ENCODE assay signal across 12 mouse cellular contexts in genomic region chr2:44336720-44337354, GRCm38 (mm10).
DNase-seq lines count a peak whose midpoint lies in the region; ATAC-seq and TF ChIP-seq lines count a peak whose summit lies in the region.
"Had no signal": no experiment of that assay in that cellular context is flagged by ENCODE, and none has a peak within 500 bp of the region (broad histone marks: within the 10 kb centered on the region; RNA-seq: fewer than 3 reads in every experiment).

No protein-coding gene starts in this region.

- peaks cover 0 to 6% of the 10 kb centered on the region in 2 experiments; a peak in 2 of 4 replicates for H3K36me3 ChIP-seq in MEL (ENCODE audit: control insufficient read depth in 1 of 2, insufficient read depth in 2 of 2, low read length in 2 of 2)
- H3K36me3 ChIP-seq: embryonic facial prominence, embryonic 12.5 days; G1E; heart, embryonic 13.5 days; midbrain, embryonic 12.5 days had no signal

- ATAC-seq in megakaryocyte progenitor cell, adult 5-6 weeks (replicated peaks; ENCODE audit: poor library complexity), result peak; percentile 57

- no peak for DNase-seq in cerebellum, adult 2 months
- no peak for DNase-seq in cerebellum, adult 11 months
- peak; percentile 7 for DNase-seq in left cerebral cortex, postnatal 4 days
- no peak for DNase-seq in left cerebral cortex, postnatal 25 days (ENCODE audit: low spot score in 2 of 2)
- DNase-seq in MEL (ENCODE audit: low read depth, low spot score), result peak; percentile 61
- DNase-seq in spleen, postnatal 4 days (ENCODE audit: low spot score in 2 of 2), result no peak
- no peak for DNase-seq in heart, postnatal 36 days

- no peak for TF ChIP-seq POLR2A in cerebellum, adult 2 months (IDR thresholded peaks at IDR 0.05; ENCODE audit: borderline replicate concordance, insufficient read depth, low read length)
- no peak for TF ChIP-seq POLR2A in MEL (IDR thresholded peaks at IDR 0.05; ENCODE audit: control insufficient read depth in 1 of 2, insufficient read depth in 1 of 2, low read depth in 1 of 2, low read length in 2 of 2, poor library complexity in 1 of 2)

- peak; percentile 47 for TF ChIP-seq RAD21 in MEL (IDR thresholded peaks at IDR 0.05; ENCODE audit: low read depth, low read length)

- no peak for TF ChIP-seq EP300 in MEL (IDR thresholded peaks at IDR 0.05; ENCODE audit: low read depth in 1 of 2, low read length in 2 of 2)

- no peaks in the 10 kb centered on the region for H3K4me1 ChIP-seq in cerebellum, adult 2 months (ENCODE audit: control insufficient read depth, insufficient read depth, low read length)
- H3K4me1 ChIP-seq in MEL (ENCODE audit: control insufficient read depth in 1 of 2, insufficient read depth in 2 of 2, low read length in 2 of 2), result no peaks in the 10 kb centered on the region; a peak in 1 of 4 replicates
- H3K4me1 ChIP-seq: heart, embryonic 13.5 days; midbrain, embryonic 12.5 days had no signal

- no peaks in the 10 kb centered on the region for H3K79me2 ChIP-seq in MEL (ENCODE audit: control insufficient read depth, insufficient read depth, low read length, poor library complexity)

- no peak overlapping the region for H3K4me3 ChIP-seq in cerebellum, adult 2 months (replicated peaks; ENCODE audit: insufficient read depth, low read depth, low read length)
- H3K4me3 ChIP-seq in MEL (ENCODE audit: control insufficient read depth in 1 of 2, insufficient read depth in 1 of 2, low read depth in 2 of 2, low read length in 2 of 2), result no peak overlapping the region
- H3K4me3 ChIP-seq: embryonic facial prominence, embryonic 12.5 days; heart, embryonic 13.5 days; midbrain, embryonic 12.5 days had no signal

- intact Hi-C loops in left cerebral cortex, postnatal 4 days (cut with DNase I), result no loop called here
- intact Hi-C loops in left cerebral cortex, postnatal 25 days (cut with DNase I), result no loop called here
- intact Hi-C loops in heart, postnatal 36 days (cut with DNase I), result loop anchor here (10.0 kb wide), 1 partner anchor 238 kb away; no protein-coding TSS in a partner anchor

- no peaks in the 10 kb centered on the region for H3K9me3 ChIP-seq in MEL (replicated peaks; ENCODE audit: insufficient read depth, low read length)
- H3K9me3 ChIP-seq: embryonic facial prominence, embryonic 12.5 days; G1E; heart, embryonic 13.5 days; midbrain, embryonic 12.5 days had no signal

- no peaks in the 10 kb centered on the region; the same call in 1 of the 2 replicates for H3K27me3 ChIP-seq in cerebellum, adult 2 months (ENCODE audit: control insufficient read depth, insufficient read depth, low read length)
- no peaks in the 10 kb centered on the region for H3K27me3 ChIP-seq in MEL (ENCODE audit: control insufficient read depth in 1 of 2, insufficient read depth in 2 of 2, low read length in 2 of 2)
- H3K27me3 ChIP-seq: embryonic facial prominence, embryonic 12.5 days; heart, embryonic 13.5 days; midbrain, embryonic 12.5 days had no signal

- H3K9ac ChIP-seq in MEL (ENCODE audit: control insufficient read depth, low read depth, low read length, poor library complexity, severe bottlenecking), result no peak overlapping the region
- H3K9ac ChIP-seq: embryonic facial prominence, embryonic 12.5 days; heart, embryonic 13.5 days; midbrain, embryonic 12.5 days had no signal

- no peak overlapping the region for H3K27ac ChIP-seq in cerebellum, adult 2 months (ENCODE audit: insufficient read depth, low read length)
- H3K27ac ChIP-seq in MEL (ENCODE audit: control insufficient read depth, low read depth, low read length), result no peak overlapping the region
- H3K27ac ChIP-seq: embryonic facial prominence, embryonic 12.5 days; heart, embryonic 13.5 days; midbrain, embryonic 12.5 days had no signal

- WGBS in cerebellum, adult 2 months, result 73% methylated on average over 5 of the region's 5 CpGs

- peak; percentile 26; the same call in 1 of the 2 replicates for TF ChIP-seq CTCF in cerebellum, adult 2 months (IDR thresholded peaks at IDR 0.05; ENCODE audit: borderline replicate concordance, insufficient read depth, low read depth, low read length)
- TF ChIP-seq CTCF in MEL (IDR thresholded peaks at IDR 0.05 in 2 of 3, conservative IDR thresholded peaks at IDR 0.05 in 1 of 3; ENCODE audit: control insufficient read depth in 1 of 3, insufficient read depth in 1 of 3, low read depth in 2 of 3, low read length in 3 of 3, poor library complexity in 1 of 3, severe bottlenecking in 1 of 3), result peak; percentile 68 to 72 (median 71)

TF ChIP-seq in MEL, 35 proteins besides CTCF, POLR2A, EP300 and RAD21:
- TF ChIP-seq SMC3 (IDR thresholded peaks at IDR 0.05; ENCODE audit: low read depth, low read length) (peak; percentile 70), ZC3H11A (IDR thresholded peaks at IDR 0.05; ENCODE audit: low read depth, low read length) (peak; percentile 40; the same call in 1 of the 2 replicates), HCFC1 (IDR thresholded peaks at IDR 0.05; ENCODE audit: low read depth, low read length) (no peak), JUND (IDR thresholded peaks at IDR 0.05; ENCODE audit: low read depth, low read length) (no peak)

Comparison
In these comparisons a context has a peak if more than half of its experiments do, and no peak if none do; other contexts are left out.
1. DNase-seq: peak in left cerebral cortex, postnatal 4 days (single experiment) and MEL (single experiment); none in cerebellum, adult 2 months (0 of 2), cerebellum, adult 11 months (single experiment), left cerebral cortex, postnatal 25 days (0 of 2), spleen, postnatal 4 days (0 of 2) and heart, postnatal 36 days (0 of 2).